13 mouse cellular contexts compared by ENCODE assay signal in the genomic region with DNA sequence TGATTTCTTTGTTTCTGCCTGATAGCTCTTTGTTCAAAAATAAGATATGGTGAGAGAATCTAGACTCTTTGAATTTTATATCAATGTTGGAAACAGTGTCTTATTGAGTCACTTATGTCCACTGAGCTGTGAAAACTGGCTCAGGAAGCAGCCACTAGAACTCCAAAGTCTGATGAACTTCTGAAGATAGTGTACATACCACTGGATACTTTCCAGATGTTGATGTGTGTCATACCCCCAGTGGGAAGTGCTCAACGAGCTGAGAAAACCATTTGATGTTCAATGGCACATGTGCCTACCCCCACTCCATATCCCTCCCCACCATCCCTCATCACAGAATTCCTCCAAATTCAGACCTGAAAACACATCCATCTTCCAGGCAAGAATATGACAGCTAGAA.
DNase-seq lines count a peak whose midpoint lies in the region; ATAC-seq and TF ChIP-seq lines count a peak whose summit lies in the region.
"Had no signal": no experiment of that assay in that cellular context is flagged by ENCODE, and none has a peak within 500 bp of the region (broad histone marks: within the 10 kb centered on the region; RNA-seq: fewer than 3 reads in every experiment).

No protein-coding gene starts in this region.

- TF ChIP-seq EP300 in stomach, postnatal 0 days (optimal IDR thresholded peaks at IDR 0.05) = no peak

- H3K27me3 ChIP-seq in kidney, embryonic 14.5 days (ENCODE audit: control insufficient read depth, insufficient read depth, low read length) = no peaks in the 10 kb centered on the region
- H3K27me3 ChIP-seq in stomach, embryonic 14.5 days (ENCODE audit: control insufficient read depth, insufficient read depth, low read length) = no peaks in the 10 kb centered on the region
- no peaks in the 10 kb centered on the region for H3K27me3 ChIP-seq in stomach, postnatal 0 days (ENCODE audit: control insufficient read depth, insufficient read depth, low read length)
- no peaks in the 10 kb centered on the region for H3K27me3 ChIP-seq in hindbrain, embryonic 15.5 days
- no peaks in the 10 kb centered on the region for H3K27me3 ChIP-seq in stomach, embryonic 16.5 days (ENCODE audit: control insufficient read depth, insufficient read depth, low read length)

- no peak for ATAC-seq in kidney, embryonic 14.5 days (ENCODE audit: low FRiP score, low TSS enrichment)
- no peak for ATAC-seq in stomach, embryonic 14.5 days (ENCODE audit: insufficient number of reproducible peaks, insufficient read depth, low FRiP score, low read depth)
- ATAC-seq in stomach, postnatal 0 days (ENCODE audit: low FRiP score, low TSS enrichment) = no peak
- no peak for ATAC-seq in hindbrain, embryonic 15.5 days (ENCODE audit: low FRiP score, low read depth)
- no peak for ATAC-seq in stomach, embryonic 16.5 days (ENCODE audit: insufficient read depth, low FRiP score)
- no peak for ATAC-seq in granulocyte monocyte progenitor cell, adult 5-6 weeks (replicated peaks; ENCODE audit: poor library complexity, severe bottlenecking)
- ATAC-seq: activated CD4-positive, CD25-positive, alpha-beta regulatory T cell, adult 4 months had no signal

- H3K4me3 ChIP-seq in kidney, embryonic 14.5 days (ENCODE audit: low read length) = no peak overlapping the region
- H3K4me3 ChIP-seq in stomach, embryonic 14.5 days (ENCODE audit: low read depth, low read length) = no peak overlapping the region
- H3K4me3 ChIP-seq in stomach, postnatal 0 days (ENCODE audit: low read depth, low read length) = no peak overlapping the region
- H3K4me3 ChIP-seq in hindbrain, embryonic 15.5 days = no peak overlapping the region
- no peak overlapping the region for H3K4me3 ChIP-seq in stomach, embryonic 16.5 days (replicated peaks; ENCODE audit: low read length)

- TF ChIP-seq CTCF in stomach, postnatal 0 days (IDR thresholded peaks at IDR 0.05; ENCODE audit: low read depth) = no peak

- no peaks in the 10 kb centered on the region for H3K9me3 ChIP-seq in kidney, embryonic 14.5 days (ENCODE audit: control insufficient read depth, low read length)
- no peaks in the 10 kb centered on the region for H3K9me3 ChIP-seq in stomach, embryonic 14.5 days (ENCODE audit: control insufficient read depth, low read depth, low read length)
- no peaks in the 10 kb centered on the region for H3K9me3 ChIP-seq in stomach, postnatal 0 days (ENCODE audit: control insufficient read depth, low read length)
- H3K9me3 ChIP-seq in hindbrain, embryonic 15.5 days = no peaks in the 10 kb centered on the region
- H3K9me3 ChIP-seq in stomach, embryonic 16.5 days (replicated peaks; ENCODE audit: control insufficient read depth, low read length) = no peaks in the 10 kb centered on the region

- H3K36me3 ChIP-seq in kidney, embryonic 14.5 days (ENCODE audit: control insufficient read depth, insufficient read depth, low read length) = peaks cover 22% of the 10 kb centered on the region; the same call in 1 of the 2 replicates
- H3K36me3 ChIP-seq in stomach, embryonic 14.5 days (ENCODE audit: control insufficient read depth, insufficient read depth, low read length) = peaks cover 3% of the 10 kb centered on the region; the same call in 1 of the 2 replicates
- H3K36me3 ChIP-seq in stomach, postnatal 0 days (ENCODE audit: control insufficient read depth, insufficient read depth, low read length) = no peaks in the 10 kb centered on the region
- H3K36me3 ChIP-seq in hindbrain, embryonic 15.5 days = no peaks in the 10 kb centered on the region
- no peaks in the 10 kb centered on the region for H3K36me3 ChIP-seq in stomach, embryonic 16.5 days (ENCODE audit: control insufficient read depth, insufficient read depth, low read length)

- peak overlapping the region; percentile 86 for H3K27ac ChIP-seq in kidney, embryonic 14.5 days (ENCODE audit: low read depth, low read length)
- H3K27ac ChIP-seq in stomach, embryonic 14.5 days (ENCODE audit: low read length) = peak overlapping the region; percentile 44; the same call in 1 of the 2 replicates
- no peak overlapping the region; the same call in 1 of the 2 replicates for H3K27ac ChIP-seq in stomach, postnatal 0 days (replicated peaks)
- H3K27ac ChIP-seq in hindbrain, embryonic 15.5 days (replicated peaks) = peak overlapping the region; percentile 68
- peak overlapping the region; percentile 40 for H3K27ac ChIP-seq in stomach, embryonic 16.5 days (ENCODE audit: low read length)

- H3K4me1 ChIP-seq in kidney, embryonic 14.5 days (ENCODE audit: control insufficient read depth, insufficient read depth, low read length) = peaks cover 7% of the 10 kb centered on the region
- peaks cover 7% of the 10 kb centered on the region; the same call in 1 of the 2 replicates for H3K4me1 ChIP-seq in stomach, embryonic 14.5 days (ENCODE audit: control insufficient read depth, insufficient read depth, low read length)
- peaks cover 4% of the 10 kb centered on the region; the same call in 1 of the 2 replicates for H3K4me1 ChIP-seq in stomach, postnatal 0 days (replicated peaks; ENCODE audit: control insufficient read depth, insufficient read depth)
- peaks cover 9% of the 10 kb centered on the region for H3K4me1 ChIP-seq in hindbrain, embryonic 15.5 days (replicated peaks)
- H3K4me1 ChIP-seq in stomach, embryonic 16.5 days (ENCODE audit: control insufficient read depth, insufficient read depth, low read length) = no peaks in the 10 kb centered on the region

- no peak for DNase-seq in kidney, adult 8-10 months
- DNase-seq in stomach, postnatal 0 days (ENCODE audit: low spot score) = no peak
- no peak for DNase-seq in gastrocnemius, postnatal 25 days
- DNase-seq: cerebellum, postnatal 25 days; gastrocnemius, postnatal 14 days; spleen, adult 18-20 months; thymus, postnatal 25 days had no signal

- no peak overlapping the region for H3K9ac ChIP-seq in kidney, embryonic 14.5 days (ENCODE audit: low read depth, low read length)
- no peak overlapping the region for H3K9ac ChIP-seq in stomach, embryonic 14.5 days (replicated peaks; ENCODE audit: low read depth, low read length)
- no peak overlapping the region for H3K9ac ChIP-seq in stomach, postnatal 0 days (ENCODE audit: low read length)
- no peak overlapping the region for H3K9ac ChIP-seq in hindbrain, embryonic 15.5 days
- H3K9ac ChIP-seq in stomach, embryonic 16.5 days (ENCODE audit: low read length) = no peak overlapping the region

- WGBS in kidney, embryonic 14.5 days = 21% methylated on average over 1 of the region's 1 CpGs
- WGBS in stomach, embryonic 14.5 days = 47% methylated on average over 1 of the region's 1 CpGs
- WGBS in stomach, postnatal 0 days = 26% methylated on average over 1 of the region's 1 CpGs
- WGBS in hindbrain, embryonic 15.5 days = 43% methylated on average over 1 of the region's 1 CpGs
- 30% methylated on average over 1 of the region's 1 CpGs for WGBS in stomach, embryonic 16.5 days

- H3K4me2 ChIP-seq in kidney, embryonic 14.5 days (replicated peaks; ENCODE audit: low read depth, low read length) = no peak overlapping the region
- no peak overlapping the region for H3K4me2 ChIP-seq in stomach, embryonic 14.5 days (replicated peaks; ENCODE audit: low read depth, low read length)
- H3K4me2 ChIP-seq in stomach, postnatal 0 days (replicated peaks; ENCODE audit: low read depth) = no peak overlapping the region
- no peak overlapping the region for H3K4me2 ChIP-seq in hindbrain, embryonic 15.5 days
- H3K4me2 ChIP-seq in stomach, embryonic 16.5 days (ENCODE audit: low read depth, low read length) = no peak overlapping the region
